Mouse (Mus musculus): ENCODE data around the gene Fmo6. TPM values are rescaled to one million over a fixed set of nuclear protein-coding genes. Genes with fewer than 3 reads are reported as not detected.
A peak's percentile ranks its signal among the peaks of the same experiment; 100 is the strongest.

Fmo6 gene
- total RNA-seq, 4 experiments from 2014 or later: not detected

DNA sequence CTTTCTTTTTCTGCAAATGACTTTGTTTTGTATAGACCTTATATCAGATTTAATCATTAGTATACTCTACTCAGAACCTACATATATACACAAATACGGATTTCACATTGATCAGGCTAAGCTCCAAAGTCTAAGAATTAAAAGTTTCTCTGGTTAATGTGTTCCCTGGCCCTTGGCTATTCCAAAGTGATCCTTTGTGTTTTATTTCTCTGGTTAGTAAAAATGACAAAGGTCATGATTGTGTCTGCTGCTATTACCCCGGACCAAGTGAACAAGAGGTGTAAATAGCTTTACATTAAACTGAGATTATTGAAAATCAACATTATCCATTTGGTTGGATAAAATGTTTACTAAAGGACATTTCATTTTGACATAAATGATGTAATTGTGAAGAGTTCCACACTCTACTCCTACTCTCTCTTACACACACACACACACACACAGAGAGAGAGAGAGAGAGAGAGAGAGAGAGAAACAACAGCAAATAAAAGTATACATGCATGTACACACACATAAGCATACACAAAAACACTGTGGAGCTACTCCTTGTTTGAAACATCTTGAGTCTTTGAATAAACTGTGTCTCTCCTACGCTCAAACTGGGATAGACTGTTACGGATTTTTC is 22.3 kb downstream of the Fmo6 start:
- no peak for DNase-seq (ENCODE audit: low spot score in 2 of 2)

DNA sequence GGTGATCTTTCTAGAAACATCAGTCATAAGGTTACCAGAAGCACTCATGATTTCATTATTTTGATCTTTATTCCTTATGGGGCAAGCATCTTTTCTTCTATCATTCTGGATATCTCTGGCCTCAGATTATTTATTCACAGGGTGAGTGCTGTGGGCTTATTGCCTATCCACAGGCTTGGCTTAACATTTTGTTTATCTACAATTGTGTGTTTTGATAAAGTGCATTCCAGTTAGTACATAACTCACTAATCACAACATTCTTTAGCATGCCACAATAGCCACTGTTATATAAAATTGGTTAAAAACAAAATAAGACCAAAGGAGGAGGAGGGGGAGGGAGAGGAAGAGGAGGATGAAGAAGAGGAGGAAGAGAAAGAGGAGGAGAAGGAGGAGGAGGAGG is 25.2 kb downstream of the Fmo6 start:
- no peak for DNase-seq (ENCODE audit: low spot score in 2 of 2)

DNA sequence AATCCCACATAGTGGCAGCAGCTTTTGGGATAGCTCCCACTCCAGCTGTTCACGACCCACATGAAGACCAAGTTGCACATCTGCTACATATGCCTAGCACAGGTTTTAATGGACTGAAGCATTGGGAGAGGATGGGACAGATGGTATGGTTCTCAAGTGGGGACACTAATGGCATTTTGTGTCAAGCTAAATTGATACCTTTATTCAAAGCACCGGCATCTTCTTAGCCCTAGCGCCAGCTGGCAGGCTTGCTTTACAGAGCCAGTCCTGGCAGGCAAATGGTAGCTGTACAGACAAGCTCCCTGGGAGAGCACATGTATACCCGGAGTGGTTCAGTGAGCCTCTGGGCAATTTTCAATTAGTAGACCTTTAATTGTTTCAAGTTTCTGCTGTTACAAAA is 35.4 kb downstream of the Fmo6 start:
- no peak for DNase-seq (ENCODE audit: low spot score in 2 of 2)

DNA sequence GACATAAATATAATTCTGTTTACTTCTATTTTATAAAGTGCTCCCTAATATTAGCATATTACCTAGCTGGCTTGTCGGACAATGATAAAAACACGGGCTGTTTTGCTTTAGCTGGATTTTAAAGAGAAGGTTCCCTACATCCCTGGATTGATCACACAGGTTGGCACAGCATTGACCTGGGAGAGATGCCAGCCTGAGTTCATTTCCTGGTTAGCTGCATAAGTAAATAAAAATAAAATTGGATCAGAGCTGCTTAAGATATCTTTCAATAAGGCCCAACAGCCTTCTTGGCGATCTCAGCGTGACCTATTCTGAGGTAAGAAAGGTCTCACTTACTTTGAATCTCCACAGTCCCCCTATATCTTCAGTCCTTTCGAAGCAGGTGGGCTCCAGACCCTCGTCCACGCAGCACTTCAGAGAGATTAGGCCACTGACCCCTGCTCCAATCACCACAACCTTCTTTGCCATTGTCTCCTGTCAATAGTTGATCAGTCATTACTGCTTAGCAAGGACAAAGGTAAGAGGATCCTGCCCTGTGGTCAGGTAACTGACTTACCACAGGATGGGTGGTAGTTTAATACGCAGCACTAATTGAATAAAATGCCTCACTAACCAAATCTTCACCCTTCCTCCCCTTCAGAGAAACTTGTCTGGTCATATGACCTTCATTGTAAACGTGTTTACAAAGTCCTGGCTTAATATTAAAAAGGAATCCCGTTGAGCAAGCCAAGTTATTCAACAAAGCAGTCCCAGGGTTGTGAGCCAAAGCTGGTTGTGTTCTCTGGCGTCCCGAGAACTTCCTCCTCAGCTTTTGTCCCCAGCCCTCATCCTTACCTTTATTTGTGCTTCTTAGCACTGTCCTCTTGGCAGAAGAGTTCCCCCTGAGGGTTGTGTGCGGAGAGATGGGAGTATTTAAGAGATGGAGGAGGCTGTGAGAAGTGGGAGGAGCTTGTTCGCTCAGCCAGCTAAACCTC is 39.2 kb downstream of the Fmo6 start, which contains the start of gene Fmo2:
Gene Fmo2 (minus strand): TSS at position 889 of the 974 bp plus-strand sequence.
- DNase-seq (ENCODE audit: low spot score in 2 of 2): no peak

DNA sequence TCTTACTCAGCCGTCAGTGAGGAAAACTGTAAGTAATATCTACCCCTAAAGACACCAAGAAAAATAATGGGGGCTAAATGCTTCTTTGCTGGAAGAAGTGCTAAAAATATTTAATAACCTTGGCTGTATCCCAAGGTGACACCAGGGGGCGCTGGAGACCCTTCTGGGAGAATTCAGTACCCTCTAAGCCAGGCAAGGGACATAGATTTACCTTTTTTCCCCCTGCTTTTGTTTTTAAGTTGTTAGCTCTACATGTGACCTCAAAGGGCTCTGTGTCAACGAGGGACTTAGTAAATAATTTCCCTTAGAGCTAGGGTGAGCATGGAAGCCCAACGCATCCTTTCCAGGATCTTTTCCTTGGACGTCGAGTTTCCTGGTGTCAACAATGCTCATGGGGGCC is 41.4 kb downstream of the Fmo6 start:
- DNase-seq (ENCODE audit: low spot score in 2 of 2): peak in 1 of 2 experiments; percentile 43

DNA sequence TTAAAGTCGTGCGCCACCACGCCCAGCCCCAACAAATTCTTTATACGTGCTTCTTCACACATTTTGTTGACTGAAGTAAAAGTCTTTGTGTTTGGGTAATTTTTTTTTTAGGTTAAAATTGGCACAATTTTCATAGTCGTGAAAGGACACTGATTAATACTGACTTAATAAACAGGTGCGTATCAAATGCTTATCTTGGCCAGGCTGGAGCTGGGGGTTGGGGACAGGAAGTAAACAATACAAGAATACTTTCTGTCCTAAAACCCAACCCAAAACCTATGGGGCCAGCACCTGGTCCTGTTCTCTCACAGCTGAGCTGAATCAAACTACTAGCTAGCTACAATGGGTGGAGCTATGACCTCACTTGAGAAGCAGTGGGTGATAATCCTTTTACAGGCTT is 44.3 kb downstream of the Fmo6 start:
- no peak for DNase-seq (ENCODE audit: low spot score in 2 of 2)

DNA sequence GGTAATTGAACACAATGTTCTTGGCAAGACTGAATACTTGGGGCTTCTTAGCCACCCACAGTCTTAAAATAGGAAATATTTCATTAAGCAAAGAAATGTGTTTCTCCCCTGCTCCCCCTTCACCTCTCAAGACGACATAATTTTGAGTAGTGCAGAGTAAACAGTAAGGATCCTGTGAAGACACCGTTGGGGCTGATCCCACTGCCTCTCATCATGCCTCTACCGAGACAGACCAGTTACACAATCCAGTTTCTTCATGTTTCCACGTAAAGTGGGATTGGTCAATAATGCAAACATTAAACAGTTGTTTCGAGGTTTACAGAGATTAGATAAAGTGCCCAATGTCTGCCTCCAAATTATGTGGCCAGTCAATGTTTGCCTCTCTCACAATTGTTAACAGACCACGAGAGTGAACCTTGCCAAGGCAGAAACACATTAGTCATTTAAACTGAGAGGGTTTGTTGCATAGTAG is 45.3 kb downstream of the Fmo6 start:
- DNase-seq (ENCODE audit: low spot score in 2 of 2): no peak

DNA sequence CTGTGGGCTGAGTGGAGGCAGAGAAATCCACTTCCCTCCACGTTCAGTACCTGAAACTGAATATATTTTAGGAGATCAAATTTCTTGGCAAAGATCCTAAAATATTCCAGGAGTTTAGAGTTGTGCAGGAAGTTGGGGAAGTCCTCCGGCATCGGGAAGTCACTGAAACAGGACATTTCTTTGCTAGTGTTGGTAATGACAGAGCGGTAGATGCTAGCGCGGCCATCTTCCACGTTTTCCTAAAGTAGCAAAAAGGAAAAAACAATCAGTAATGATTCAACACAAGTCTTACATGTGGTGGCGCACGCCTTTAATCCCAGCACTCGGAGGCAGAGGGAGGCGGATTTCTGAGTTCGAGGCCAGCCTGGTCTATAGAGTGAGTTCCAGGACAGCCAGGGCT is 48.7 kb downstream of the Fmo6 start:
- no peak for DNase-seq (ENCODE audit: low spot score in 2 of 2)

DNA sequence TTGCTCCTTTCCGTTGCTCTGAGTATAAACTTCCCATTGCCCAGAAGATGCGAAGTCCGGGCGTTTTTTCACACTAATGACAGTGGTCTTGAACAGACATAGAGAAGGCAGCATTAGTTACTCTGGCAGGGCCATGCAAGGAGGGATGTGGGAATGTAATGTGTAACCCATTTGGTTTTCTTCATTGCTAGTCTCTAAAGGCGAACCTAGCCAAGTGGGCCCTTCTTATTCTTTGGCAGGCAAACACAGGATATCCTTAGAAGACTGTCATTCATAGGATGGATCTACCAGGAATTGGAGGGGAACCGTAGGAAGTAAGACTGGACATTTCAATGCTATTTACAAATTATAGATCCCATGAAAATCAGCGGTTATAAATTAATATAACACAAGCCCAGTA is 49.7 kb downstream of the Fmo6 start:
- DNase-seq (ENCODE audit: low spot score in 2 of 2): no peak

DNA sequence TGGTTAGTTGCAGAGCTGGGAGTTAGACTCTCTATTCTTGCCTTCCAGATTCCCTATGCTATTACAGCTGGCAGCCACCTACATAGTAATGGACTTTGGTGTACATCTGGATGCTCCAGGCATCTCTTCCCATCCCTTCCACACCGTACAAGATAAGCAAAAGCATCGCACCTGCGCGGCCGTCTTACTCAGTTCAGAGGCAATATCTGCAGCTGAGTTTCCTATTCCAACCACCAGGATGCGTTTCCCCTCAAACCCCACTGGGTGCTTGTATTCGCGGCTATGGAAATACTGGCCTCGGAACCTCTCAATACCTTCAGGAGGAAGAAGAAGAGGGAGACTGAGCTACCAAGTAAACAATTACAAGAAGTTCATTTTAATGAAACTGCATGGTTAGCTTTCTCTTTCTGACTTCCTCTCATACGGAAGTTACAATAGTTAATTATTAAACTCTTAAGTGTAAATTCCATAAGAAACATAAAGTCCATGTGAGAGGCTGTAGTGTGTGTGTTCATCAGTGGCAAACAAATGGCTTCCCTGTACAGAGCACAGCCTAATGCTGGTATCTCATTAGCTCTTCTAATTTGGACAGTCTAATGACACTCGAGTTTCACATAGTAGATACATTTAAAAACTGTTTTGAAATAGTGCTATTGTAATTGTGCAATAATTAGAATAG is 51.0 kb downstream of the Fmo6 start:
- no peak for DNase-seq (ENCODE audit: low spot score in 2 of 2)

DNA sequence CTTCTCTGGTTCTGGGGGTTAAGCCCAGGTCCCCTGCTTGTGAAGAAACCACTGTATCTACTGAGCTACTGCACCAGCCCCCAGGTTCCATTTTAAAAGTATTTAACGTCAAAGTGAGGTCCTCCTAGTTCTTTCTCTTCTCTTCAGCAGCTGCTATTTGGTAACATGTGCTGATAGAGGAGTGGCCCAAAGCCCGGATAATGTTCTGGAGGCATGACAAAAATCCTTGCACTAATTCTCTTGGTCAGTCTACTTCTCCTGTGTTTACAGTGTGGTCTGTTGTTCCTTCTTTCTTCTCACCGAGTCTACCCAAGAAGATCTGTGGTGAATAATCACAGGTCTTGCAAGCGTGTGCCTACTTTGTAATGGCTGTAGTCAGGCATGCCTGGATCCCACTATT is 54.6 kb downstream of the Fmo6 start:
- DNase-seq (ENCODE audit: low spot score in 2 of 2): no peak

DNA sequence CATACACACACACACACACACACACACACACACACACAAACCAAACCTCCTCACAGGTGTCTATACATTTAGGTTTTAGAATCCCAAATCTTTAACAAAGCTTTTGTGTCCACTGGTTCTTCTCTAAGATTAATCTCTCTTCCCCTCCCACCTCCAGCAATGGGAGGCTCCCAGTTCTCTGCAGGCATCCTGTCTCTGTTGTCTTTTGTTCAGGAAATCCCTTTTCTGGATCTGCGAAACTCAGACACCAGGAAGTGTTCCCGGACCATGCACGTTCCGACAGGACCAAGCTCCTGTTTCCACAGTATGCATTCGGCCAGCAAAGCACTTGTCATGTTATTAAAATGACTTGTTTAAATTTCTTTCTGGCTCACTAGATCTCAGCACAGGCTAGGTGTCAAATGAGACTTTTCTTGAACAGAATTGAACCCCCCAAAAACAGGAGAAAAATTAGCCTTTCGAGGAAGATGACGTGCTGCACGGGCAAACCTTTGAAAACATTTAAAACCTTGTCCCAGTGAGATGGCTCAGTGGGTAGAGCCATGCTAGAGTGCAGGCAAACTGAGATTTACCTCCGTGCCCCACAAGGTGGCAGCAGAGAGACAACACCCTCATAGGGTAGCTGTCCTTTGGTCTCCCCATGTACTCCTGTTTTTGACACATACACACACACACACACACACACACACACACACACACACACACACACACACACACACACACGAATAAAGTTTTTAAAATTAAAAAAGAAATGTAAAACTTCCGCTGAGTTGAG is 57.5 kb downstream of the Fmo6 start:
- no peak for DNase-seq (ENCODE audit: low spot score in 2 of 2)

DNA sequence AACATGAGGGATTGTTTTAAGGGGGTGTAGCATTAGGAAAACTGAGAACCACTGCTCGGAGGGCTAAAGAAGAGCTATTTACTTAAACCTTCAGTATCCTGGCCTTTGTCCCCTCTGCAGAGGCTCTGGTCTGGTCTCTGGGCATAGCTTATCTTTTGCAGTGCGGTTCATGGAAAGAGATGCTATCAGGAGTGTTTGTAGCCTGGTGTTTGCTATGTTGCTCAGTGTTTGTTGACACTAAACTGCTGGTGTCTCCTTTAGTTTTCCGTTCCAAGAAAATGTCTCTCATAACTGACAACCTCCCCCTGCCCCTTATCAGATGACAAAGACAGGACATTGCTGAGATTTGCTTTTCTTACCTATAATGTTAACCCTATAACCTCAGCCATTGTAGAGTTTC is 62.2 kb downstream of the Fmo6 start:
- no peak for DNase-seq (ENCODE audit: low spot score in 2 of 2)

DNA sequence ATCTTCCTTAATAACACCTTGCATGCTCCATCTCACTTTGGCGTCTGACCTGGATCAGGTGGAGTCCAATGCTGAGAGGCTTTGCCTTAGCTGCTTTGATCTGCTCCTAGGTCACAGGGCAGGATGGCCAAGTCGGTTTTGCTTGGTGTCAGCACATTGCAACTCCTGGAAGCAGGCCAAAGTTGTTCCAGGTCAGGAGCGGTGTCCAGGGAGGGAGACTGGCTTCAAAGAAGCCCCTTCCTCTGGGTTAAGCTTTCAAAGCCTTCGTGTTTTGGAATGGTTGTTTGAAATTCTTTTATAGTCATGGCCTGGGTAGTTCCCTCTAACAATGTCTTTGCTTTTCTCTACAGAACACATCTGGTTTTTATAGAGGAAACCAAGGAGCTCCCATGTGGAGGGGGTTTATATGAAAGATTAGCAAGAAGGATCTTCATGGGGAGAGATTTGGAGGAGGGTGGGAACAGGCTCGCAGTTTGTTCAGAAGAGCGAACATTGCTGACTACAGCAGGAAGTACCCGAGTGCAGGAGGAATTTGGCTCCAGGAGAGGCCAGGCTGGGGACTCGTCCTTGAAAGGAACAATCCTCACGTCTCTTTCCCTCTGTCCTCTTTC is 65.5 kb downstream of the Fmo6 start:
- no peak for DNase-seq (ENCODE audit: low spot score in 2 of 2)

DNA sequence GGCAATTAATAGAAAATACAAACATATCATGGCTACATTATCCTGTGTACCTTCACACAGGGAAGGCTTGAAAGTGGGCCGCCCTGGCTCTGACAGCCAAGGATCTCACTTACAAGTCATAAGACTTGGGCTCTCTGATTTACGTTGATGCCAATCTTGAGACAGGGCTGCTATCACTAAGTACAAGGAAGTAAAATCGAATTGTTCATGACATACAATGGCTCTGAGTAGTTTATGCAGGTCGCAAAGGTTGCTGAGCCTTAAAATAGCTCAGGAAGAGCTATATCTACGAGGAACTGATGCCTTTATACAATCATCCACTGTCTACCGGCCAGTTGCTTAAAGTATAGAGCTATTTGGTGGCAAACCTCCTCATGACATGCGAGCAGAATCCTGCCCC is 66.3 kb downstream of the Fmo6 start:
- no peak for DNase-seq (ENCODE audit: low spot score in 2 of 2)

DNA sequence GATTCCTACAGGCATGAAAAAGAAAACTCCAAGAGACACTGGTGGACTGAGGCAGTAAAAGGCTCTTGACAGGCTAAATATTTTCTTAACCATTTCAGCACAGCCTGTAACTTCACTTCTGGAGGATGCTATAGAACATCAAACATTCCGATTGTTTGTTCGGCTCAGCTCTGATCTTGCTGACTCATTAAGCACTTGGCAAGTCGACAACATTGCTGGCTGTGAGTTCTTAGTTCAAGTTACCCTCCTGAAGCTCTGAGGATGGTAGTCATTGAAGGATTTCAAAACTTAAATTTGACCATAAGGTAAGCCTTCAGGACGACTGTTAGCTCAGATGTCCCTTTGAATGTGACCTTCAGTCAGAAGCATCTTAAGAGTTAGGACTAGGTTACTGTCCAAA is 69.9 kb downstream of the Fmo6 start:
- DNase-seq (ENCODE audit: low spot score in 2 of 2): no peak

Other genes starting within 250 kb of the Fmo6 start
- gene Prrc2c, start 197.0 kb downstream of the Fmo6 start, total RNA-seq (2022): 100 to 1,000 TPM; 168 to 195 (median 183) TPM
- under 1 TPM in 1 of 4 experiments, not detected in 3; 0.26 TPM for gene Fmo4, start 123.5 kb downstream of the Fmo6 start, total RNA-seq (2022)
- 10 to 100 TPM; 10.2 to 14.4 (median 11.7) TPM for gene Fmo1, start 70.9 kb downstream of the Fmo6 start, total RNA-seq (2022)
- 10 to 100 TPM in 1 of 4 experiments, 1 to 10 TPM in 3; 4.1 to 10.4 (median 6.6) TPM for gene Fmo2, start 38.8 kb downstream of the Fmo6 start, total RNA-seq (2022)
- not detected for gene Fmo3, start 47.0 kb upstream of the Fmo6 start, total RNA-seq (2022)
- gene Mroh9, start 148.2 kb upstream of the Fmo6 start, total RNA-seq (2022): not detected